Mouse (Mus musculus): ENCODE results near the gene Arhgap20. TPM values are rescaled to one million over a fixed set of nuclear protein-coding genes. Genes with fewer than 3 reads are reported as not detected.
A peak's percentile ranks its signal among the peaks of the same experiment; 100 is the strongest.

Gene Arhgap20
- polyA plus RNA-seq, 1 experiment from 2014 or later = 1.7 TPM

DNA sequence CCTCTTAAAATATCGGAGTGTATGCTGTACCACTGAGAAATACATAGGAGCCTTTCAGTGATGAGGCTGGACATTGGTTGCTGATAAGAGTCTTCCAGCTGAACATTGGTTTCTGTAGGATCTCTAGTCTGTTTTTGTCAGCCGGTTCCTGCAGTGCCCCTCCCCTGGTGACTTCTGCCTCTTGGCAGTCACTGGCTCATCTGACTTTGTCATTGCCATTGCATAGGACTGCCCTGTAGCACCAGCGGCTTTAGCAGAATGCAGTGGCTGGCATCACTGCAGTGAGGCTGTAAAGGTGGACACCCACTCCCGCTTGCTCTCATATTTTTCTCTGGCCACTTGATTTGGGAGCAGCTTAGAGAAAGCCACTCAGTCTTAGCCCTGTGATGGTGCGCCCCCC, 33.1 kb downstream of the Arhgap20 start:
- DNase-seq (ENCODE audit: low spot score) = no peak

- no peak for DNase-seq (ENCODE audit: low spot score)
Measured at GRCm38 (mm10) chr9:51799156-51799555, 34.0 kb downstream of the Arhgap20 start.

GRCm38 (mm10) chr9:51807272-51807671, 42.1 kb downstream of the Arhgap20 start:
- no peak for DNase-seq (ENCODE audit: low spot score)

DNA sequence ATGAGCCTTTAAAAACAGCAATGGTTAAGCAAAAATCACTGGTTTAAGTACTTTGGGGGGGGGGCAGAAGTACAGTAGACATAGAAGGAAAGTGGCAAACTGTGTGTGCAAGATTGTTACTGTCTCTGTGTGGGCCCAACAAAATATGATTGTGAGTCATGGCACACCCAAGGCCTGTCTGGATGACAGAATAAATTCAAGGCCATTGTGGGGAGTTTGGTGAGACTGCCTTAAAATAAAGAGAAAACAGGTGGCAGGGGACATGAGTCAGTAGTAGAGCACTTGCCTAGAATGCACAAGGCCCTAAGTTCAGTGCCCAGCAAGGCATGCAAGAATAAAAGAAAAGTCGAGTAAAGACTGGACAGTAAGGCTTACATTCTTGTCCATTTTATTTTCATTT, 47.8 kb downstream of the Arhgap20 start:
- DNase-seq (ENCODE audit: low spot score) = no peak

GRCm38 (mm10) chr9:51824516-51824915, 59.4 kb downstream of the Arhgap20 start:
- no peak for DNase-seq (ENCODE audit: low spot score)

DNA sequence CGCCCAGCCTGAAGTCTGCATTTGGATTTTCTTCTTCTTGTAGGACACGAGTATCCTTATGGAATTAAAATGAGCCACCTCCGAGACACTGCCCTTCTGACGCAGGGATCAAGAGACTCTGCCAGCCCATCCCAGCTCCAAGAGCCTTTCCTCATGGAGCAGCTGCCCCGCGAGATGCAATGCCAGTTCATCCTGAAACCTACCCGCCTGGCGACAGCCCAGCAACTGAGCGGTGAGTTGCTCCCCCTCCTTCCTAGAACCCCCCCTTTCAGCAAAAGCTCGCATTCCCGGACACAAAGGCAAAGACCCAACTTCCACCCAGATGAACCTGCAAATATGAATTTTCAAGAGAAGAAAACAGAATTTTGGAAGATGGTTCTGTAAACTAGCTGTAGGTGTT, 66.5 kb downstream of the Arhgap20 start:
- no peak for DNase-seq (ENCODE audit: low spot score)

GRCm38 (mm10) chr9:51832368-51832767, 67.2 kb downstream of the Arhgap20 start:
- DNase-seq (ENCODE audit: low spot score) = no peak

GRCm38 (mm10) chr9:51837716-51838115, 72.6 kb downstream of the Arhgap20 start:
- no peak for DNase-seq (ENCODE audit: low spot score)

DNA sequence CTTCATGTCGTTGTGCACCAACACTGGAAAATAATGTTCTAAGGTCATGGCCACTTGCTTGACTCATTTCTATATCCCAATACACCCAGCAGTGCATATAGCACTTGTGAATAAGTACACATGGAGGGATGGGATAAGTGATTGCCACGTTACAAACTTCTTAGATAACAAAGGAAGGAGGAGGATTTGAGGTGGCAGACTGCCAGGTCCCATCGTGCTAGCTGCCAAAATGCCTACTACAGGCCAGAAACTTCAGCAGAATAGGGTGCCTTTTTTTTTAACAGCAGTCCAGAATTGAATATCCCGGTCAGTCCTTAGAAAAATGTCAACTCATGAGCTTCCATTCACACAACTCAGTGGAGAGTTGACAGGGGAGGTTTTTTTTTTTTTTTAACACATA, 78.1 kb downstream of the Arhgap20 start:
- DNase-seq (ENCODE audit: low spot score) = no peak

DNA sequence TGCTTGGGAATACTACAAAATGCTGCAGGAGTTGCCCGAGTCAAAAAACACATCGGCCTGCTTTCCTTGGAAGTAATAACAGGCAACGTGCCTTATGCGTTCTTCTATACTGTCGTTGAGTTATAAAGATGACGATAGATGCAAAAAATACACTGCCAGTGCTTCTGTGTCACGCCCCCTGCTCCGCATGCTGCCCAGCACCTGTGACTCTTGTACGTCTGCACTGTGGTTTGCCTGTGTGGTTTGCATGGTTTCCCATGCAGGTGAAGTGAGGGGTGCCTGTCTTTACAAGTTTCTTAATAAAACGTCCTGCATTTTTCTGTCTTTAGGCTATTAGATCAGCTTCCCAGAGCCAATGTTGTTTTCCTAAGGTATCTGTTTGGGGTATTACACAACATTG, 80.7 kb downstream of the Arhgap20 start:
- peak; percentile 84 for DNase-seq (ENCODE audit: low spot score)

DNA sequence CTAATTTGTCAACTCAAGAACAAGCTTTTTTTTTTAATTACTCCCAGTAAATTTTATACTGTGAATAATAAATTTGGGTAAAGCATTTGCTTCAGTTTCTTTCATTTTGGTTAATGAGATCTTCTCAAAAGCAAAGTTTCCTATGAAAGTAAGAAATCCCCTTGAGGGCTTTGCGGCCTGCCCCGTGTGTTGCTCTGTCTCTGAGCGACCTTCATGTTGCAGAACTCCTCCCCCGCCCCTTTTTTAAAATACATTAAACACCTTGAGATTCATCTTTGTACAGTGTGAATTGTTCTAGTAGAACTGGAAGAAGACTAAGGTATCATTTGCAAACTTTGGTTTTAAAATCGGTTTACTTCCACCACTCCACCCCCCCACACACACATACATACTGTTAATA, 88.6 kb downstream of the Arhgap20 start:
- DNase-seq (ENCODE audit: low spot score) = no peak

DNA sequence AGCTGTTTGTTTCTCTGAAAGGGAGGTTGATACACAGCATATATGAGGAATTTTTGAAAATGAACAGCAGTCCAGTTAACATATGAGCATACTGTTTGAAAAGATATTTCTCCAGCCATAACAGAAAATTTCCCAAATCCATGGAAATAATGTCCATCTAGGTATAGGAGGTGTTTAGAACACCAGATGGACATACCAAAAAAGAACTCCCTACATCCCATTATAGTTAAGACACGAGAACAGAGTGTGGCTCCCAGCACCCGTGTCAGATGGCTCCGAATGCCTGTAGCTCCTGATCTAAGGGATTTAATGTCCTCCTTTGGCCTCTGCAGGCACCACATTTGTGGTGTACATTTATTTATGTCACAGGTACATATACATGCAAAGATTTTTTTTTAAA, 99.1 kb downstream of the Arhgap20 start:
- DNase-seq (ENCODE audit: low spot score) = no peak

GRCm38 (mm10) chr9:51866634-51867033, 101.5 kb downstream of the Arhgap20 start:
- DNase-seq (ENCODE audit: low spot score) = peak; percentile 91

GRCm38 (mm10) chr9:51869056-51869455, 103.9 kb downstream of the Arhgap20 start:
- no peak for DNase-seq (ENCODE audit: low spot score)

DNA sequence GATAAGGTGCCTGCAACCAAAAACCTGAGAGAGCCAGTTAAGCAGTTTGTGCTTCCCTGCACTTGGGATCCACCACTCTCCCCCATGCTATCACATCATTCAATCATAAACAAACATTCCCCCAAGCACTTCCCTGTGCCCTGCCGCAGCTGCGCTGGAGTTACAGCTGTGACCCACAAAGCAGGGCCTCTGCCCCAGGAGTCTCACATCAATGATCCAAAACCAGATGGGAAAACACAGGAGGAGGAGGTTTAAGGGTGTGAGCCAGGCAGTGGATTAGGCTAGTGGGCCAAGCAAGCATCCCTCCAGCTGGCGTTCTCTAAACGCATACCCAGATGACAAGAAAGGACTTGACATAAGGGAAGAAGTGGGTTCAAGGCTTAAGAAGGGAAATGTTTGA, 109.2 kb downstream of the Arhgap20 start:
- DNase-seq (ENCODE audit: low spot score) = no peak

DNA sequence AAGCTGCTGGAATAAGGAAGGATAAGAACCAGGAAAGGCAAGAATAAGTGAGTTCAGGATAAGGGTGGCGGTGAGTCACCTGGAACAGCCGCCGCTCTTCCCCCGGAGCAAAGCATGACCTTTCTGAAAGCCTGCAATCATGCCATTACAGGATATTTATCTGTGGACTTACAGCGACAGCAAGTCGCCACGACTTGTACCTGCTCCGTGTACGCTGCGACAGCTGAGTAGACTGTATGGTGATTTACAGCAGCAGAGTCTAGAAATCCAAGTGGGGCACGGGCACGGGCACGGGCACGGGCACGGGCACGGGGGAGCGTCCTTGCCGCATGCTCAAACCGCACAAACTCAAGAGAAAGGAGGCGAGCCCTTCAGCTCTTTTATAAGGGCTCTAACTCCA, 110.4 kb downstream of the Arhgap20 start:
- no peak for DNase-seq (ENCODE audit: low spot score)

GRCm38 (mm10) chr9:51881386-51881785, 116.2 kb downstream of the Arhgap20 start:
- no peak for DNase-seq (ENCODE audit: low spot score)

- no peak for DNase-seq (ENCODE audit: low spot score)
Measured at GRCm38 (mm10) chr9:51881881-51882280, 116.7 kb downstream of the Arhgap20 start.

GRCm38 (mm10) chr9:51883319-51883718, 118.2 kb downstream of the Arhgap20 start:
- no peak for DNase-seq (ENCODE audit: low spot score)

DNA sequence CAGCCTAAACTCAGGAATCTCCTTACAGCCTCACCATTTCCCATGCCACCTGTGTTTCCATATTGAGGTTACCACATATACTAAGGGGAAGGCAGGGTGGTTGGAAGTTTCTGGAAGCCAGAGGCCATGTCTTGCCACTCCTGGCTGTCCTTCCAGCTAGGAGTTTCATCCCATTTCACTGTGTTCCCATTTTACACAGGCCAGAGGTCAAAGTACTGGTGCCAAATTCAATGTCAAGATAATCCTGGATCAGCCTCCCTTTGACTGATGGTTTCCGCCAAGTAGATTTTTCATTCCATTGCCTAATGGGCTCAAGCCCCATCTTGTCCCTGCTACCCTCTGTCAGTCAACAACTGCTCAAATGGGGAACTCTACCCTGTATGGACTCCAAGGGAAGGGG, 127.8 kb downstream of the Arhgap20 start:
- DNase-seq (ENCODE audit: low spot score) = no peak
